Mouse (Mus musculus) embryonic facial prominence, embryonic 11.5 days (tissue): ENCODE results near the gene Ddit4. TPM values are rescaled to one million over a fixed set of nuclear protein-coding genes. Genes with fewer than 3 reads are reported as not detected.

Experiments
- ATAC-seq: fragments of 200-750 bp; cut with Nextera tagmentation; replicated peaks from 2 replicates; pipeline ENCODE4 v1.8.0; 2017; ENCODE audit warnings: low read depth; ENCODE audit not compliant: insufficient number of reproducible peaks, low FRiP score, low TSS enrichment
- DNase-seq: peaks from one replicate; pipeline ENCODE4 v3.0.0-alpha.2; 2015; ENCODE audit warnings: low spot score
- H3K27ac ChIP-seq: fragments of 300-500 bp; sonication (generic); replicated peaks from 2 replicates; pipeline ENCODE4 v1.5.1; 2014; ENCODE audit warnings: mild to moderate bottlenecking, low read depth, low read length, control low read depth
- H3K27me3 ChIP-seq: fragments of 300-500 bp; sonication (generic); 2 replicates; pipeline ENCODE4 v1.6.1; 2014; ENCODE audit warnings: mild to moderate bottlenecking, low read length, moderate library complexity, mixed read lengths; ENCODE audit not compliant: control insufficient read depth, insufficient read depth
- H3K36me3 ChIP-seq: fragments of 300-500 bp; sonication (generic); replicated peaks from 2 replicates; pipeline ENCODE4 v1.6.1; 2014; ENCODE audit warnings: low read depth, mild to moderate bottlenecking, low read length, moderate library complexity, mixed read lengths; ENCODE audit not compliant: control insufficient read depth, insufficient read depth
- H3K4me1 ChIP-seq: fragments of 300-500 bp; sonication (generic); 2 replicates; pipeline ENCODE4 v1.6.1; 2014; ENCODE audit warnings: low read length, mixed read lengths; ENCODE audit not compliant: control insufficient read depth, insufficient read depth
- H3K4me2 ChIP-seq: fragments of 300-500 bp; sonication (generic); 2 replicates; pipeline ENCODE4 v1.6.1; 2014; ENCODE audit warnings: low read depth, mild to moderate bottlenecking, control low read depth, low read length, moderate library complexity
- H3K4me3 ChIP-seq: fragments of 300-500 bp; sonication (generic); 2 replicates; pipeline ENCODE4 v1.5.1; 2014; ENCODE audit warnings: low read depth, low read length, control low read depth
- H3K9ac ChIP-seq: fragments of 300-500 bp; sonication (generic); replicated peaks from 2 replicates; pipeline ENCODE4 v1.6.1; 2014; ENCODE audit warnings: mild to moderate bottlenecking, control low read depth, low read length
- H3K9me3 ChIP-seq: fragments of 300-500 bp; sonication (generic); replicated peaks from 2 replicates; pipeline ENCODE4 v1.6.1; 2016; ENCODE audit warnings: mild to moderate bottlenecking, low read length, inconsistent platforms, mixed read lengths; ENCODE audit not compliant: control insufficient read depth
- WGBS: fragments of 180-500 bp; shearing (Covaris S2); extraction: QIAGEN DNeasy Blood & Tissue Kit; methylation state at CpG from one replicate; pipeline ENCODE4 v1.1.7; 2014; 5-methylcytosine and 5-hydroxymethylcytosine counted together
- polyA plus RNA-seq: library from polyadenylated mRNA; unstranded; fragments of >200 nt; fragmentation: Nextera tagmentation; extraction: Ambion mirVana; gene quantifications from 2 replicates; pipeline ENCODE4 v1.2.1, GENCODE M21; 2014

Ddit4 gene
- polyA plus RNA-seq, 1 experiment from 2014 or later: 6.3 TPM

DNA sequence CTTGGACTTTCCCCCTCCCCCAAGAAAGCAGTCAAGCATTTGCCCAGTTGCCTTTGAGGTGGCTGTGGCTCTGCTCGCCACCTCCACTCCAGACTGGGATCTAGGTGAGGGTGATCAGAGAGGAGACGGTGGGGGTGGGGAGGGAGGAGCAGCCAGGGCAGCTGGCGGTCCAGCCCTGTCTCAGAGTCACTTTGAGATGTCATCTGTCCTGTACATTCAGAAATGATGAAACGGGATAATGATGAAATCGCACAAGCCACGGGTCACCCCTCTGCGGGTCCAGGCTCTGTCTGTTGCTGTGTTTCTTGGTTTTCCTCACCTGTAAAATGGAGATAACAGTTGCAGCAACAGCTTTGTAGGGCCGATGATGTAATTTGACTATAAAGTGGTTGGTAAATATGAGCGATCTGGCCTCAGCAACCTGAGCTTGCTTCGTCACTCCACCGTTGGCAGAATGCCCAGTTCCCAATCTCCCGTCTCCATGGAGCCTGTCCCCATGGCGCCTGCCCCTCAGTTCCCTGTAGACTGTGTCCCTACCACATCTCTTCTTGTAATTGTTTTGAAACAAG is 8.1 kb downstream of the Ddit4 start:
- DNase-seq: no peak
- Histone ChIP-seq H3K27ac (peak overlapping the region; percentile 56), H3K9me3 (no peaks in the 10 kb centered on the region), H3K4me3 (no peak overlapping the region), H3K9ac (peak overlapping the region; percentile 46), H3K4me1 (peaks cover 6% of the 10 kb centered on the region; the same call in 1 of the 2 replicates), H3K4me2 (peak overlapping the region; percentile 45), H3K27me3 (no peaks in the 10 kb centered on the region), H3K36me3 (no peaks in the 10 kb centered on the region)
- peak; percentile 35; the same call in 1 of the 2 replicates for ATAC-seq
- WGBS: 57% methylated on average over 13 of the region's 13 CpGs

DNA sequence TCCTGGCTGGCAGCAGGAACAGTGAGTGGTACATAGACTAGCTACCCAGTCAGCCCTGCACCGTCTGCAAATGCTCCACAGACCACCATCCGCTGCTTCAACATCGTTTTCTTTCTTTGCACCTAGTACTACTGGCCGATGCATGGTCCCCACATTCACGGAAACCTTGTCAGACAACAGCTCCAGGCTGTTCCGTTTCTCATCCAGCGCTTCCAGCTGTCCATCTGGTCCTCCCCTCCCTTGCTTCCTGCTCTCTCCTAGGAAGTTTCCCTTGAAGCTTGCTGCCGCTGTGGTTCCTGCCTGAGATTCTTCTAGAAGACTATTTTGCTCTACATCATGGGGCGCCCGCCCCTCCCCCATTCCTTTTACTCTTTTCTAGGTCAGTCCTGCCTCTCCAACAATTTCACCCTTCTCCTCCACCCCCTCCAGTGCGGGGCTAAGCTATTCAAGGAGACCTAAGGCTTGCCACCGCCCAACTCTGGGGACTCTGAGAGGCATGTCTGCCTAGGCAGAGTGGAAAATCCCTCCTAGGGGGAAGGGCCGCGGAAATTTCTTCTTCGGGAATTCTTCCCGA is 8.7 kb downstream of the Ddit4 start:
- peak overlapping the region; percentile 56 for H3K27ac ChIP-seq
- no peaks in the 10 kb centered on the region for H3K9me3 ChIP-seq
- peak; percentile 64 for ATAC-seq
- peak overlapping the region; percentile 46 for H3K9ac ChIP-seq
- DNase-seq: peak; percentile 63
- H3K36me3 ChIP-seq: no peaks in the 10 kb centered on the region
- 3% methylated on average over 16 of the region's 16 CpGs for WGBS
- peak overlapping the region; percentile 45 for H3K4me2 ChIP-seq
- peaks cover 6% of the 10 kb centered on the region; the same call in 1 of the 2 replicates for H3K4me1 ChIP-seq
- H3K27me3 ChIP-seq: no peaks in the 10 kb centered on the region
- peak overlapping the region; percentile 15 for H3K4me3 ChIP-seq

GRCm38 (mm10) chr10:59942281-59942846 is 9.3 kb downstream of the Ddit4 start:
- Histone ChIP-seq H3K9ac (peak overlapping the region; percentile 46), H3K27ac (peak overlapping the region; percentile 56; the same call in 1 of the 2 replicates), H3K4me2 (peak overlapping the region; percentile 45), H3K27me3 (no peaks in the 10 kb centered on the region), H3K4me3 (peak overlapping the region; percentile 15; the same call in 1 of the 2 replicates), H3K9me3 (no peaks in the 10 kb centered on the region), H3K36me3 (no peaks in the 10 kb centered on the region), H3K4me1 (peaks cover 6% of the 10 kb centered on the region; the same call in 1 of the 2 replicates)
- 41% methylated on average over 21 of the region's 21 CpGs for WGBS
- no peak for DNase-seq
- ATAC-seq: no peak; the same call in 1 of the 2 replicates

GRCm38 (mm10) chr10:59939081-59939480 is 12.6 kb downstream of the Ddit4 start:
- H3K4me1 ChIP-seq: peaks cover 6% of the 10 kb centered on the region; the same call in 1 of the 2 replicates
- no peak for ATAC-seq
- no peak overlapping the region for H3K9ac ChIP-seq
- H3K4me2 ChIP-seq: no peak overlapping the region
- DNase-seq: no peak
- no peaks in the 10 kb centered on the region for H3K36me3 ChIP-seq
- H3K27me3 ChIP-seq: no peaks in the 10 kb centered on the region
- H3K27ac ChIP-seq: no peak overlapping the region
- no peaks in the 10 kb centered on the region for H3K9me3 ChIP-seq
- no peak overlapping the region for H3K4me3 ChIP-seq
- WGBS: 55% methylated on average over 1 of the region's 1 CpGs

DNA sequence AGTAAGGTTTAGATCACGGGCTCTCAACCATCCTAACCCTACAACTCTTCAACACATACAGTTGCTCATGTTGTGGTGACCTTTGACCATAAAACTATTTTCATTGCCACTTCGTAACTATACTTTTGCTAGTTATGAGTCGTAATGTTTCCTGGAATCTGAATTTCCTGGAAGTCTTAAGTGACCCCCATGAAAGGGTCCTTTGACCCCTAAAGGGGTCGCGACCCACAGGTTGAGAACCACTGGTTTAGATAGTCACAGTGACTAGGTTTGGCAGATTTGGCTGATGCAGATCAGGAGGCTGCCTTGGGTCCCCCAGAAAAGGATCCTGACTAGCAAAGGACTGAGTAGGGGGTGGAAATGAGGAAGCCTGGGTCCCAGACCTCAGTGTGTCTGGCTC is 13.0 kb downstream of the Ddit4 start:
- DNase-seq (no peak), ATAC-seq (no peak)
- H3K9me3 ChIP-seq: no peaks in the 10 kb centered on the region
- H3K4me1 ChIP-seq: peaks cover 6% of the 10 kb centered on the region; the same call in 1 of the 2 replicates
- no peak overlapping the region for H3K4me3 ChIP-seq
- H3K36me3 ChIP-seq: no peaks in the 10 kb centered on the region
- no peak overlapping the region for H3K27ac ChIP-seq
- no peak overlapping the region for H3K4me2 ChIP-seq
- no peaks in the 10 kb centered on the region for H3K27me3 ChIP-seq
- WGBS: 75% methylated on average over 5 of the region's 5 CpGs
- no peak overlapping the region for H3K9ac ChIP-seq

DNA sequence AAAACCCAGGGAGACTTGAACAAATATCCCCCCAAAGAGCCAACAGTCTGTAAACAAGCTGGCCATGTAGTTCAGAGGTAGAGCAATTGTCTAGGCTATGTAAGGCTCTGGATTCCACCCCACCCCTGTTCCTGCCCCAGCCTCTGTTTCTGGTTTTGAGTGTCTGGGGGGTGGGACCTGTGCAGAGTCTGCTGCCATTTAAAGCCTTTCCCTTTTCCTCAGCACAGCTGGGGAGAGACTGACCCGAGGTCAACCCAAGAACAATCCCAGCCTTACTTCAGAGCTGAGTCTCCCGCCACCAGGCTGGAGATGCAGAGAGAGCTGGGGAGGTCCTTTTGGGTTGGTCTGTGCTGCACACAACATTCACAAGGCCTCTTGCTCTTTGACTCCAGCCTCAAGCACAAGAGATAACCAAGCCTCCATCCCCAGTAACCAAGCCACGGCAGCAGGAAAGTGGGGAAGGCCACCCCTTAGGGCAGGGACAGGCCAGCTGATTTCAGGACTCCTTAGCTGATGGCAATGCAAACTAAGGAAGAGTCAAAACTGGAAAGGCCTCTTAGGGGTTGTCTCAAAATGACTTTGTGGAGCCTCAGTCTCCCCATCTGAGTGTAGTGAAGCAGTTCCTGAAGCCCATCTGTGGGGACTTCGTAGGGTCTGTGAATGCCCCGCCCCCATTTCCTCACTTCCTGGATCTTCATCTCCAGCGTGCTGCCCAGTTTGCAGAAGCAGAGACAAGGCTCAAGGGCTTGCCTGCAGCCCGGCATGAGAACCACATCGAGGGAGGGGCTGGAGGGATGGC is 15.4 kb downstream of the Ddit4 start:
- DNase-seq: peak; percentile 60
- peak; percentile 46; the same call in 1 of the 2 replicates for ATAC-seq
- Histone ChIP-seq H3K4me2 (no peak overlapping the region), H3K27me3 (no peaks in the 10 kb centered on the region), H3K36me3 (no peaks in the 10 kb centered on the region), H3K9ac (no peak overlapping the region), H3K4me1 (no peaks in the 10 kb centered on the region), H3K4me3 (no peak overlapping the region), H3K27ac (no peak overlapping the region), H3K9me3 (no peaks in the 10 kb centered on the region)
- WGBS: 38% methylated on average over 8 of the region's 8 CpGs

- Histone ChIP-seq H3K4me3 (no peak overlapping the region), H3K4me2 (no peak overlapping the region), H3K9me3 (no peaks in the 10 kb centered on the region), H3K27me3 (no peaks in the 10 kb centered on the region), H3K27ac (no peak overlapping the region), H3K4me1 (no peaks in the 10 kb centered on the region), H3K36me3 (no peaks in the 10 kb centered on the region), H3K9ac (no peak overlapping the region)
- ATAC-seq: no peak
- no peak for DNase-seq
- 46% methylated on average over 3 of the region's 3 CpGs for WGBS
These were observed 17.6 kb downstream of the Ddit4 start for GRCm38 (mm10) chr10:59934039-59934438.
